Mouse (Mus musculus) liver, embryonic 14 days (tissue): ENCODE data around the gene Romo1. TPM values are rescaled to one million over a fixed set of nuclear protein-coding genes. Genes with fewer than 3 reads are reported as not detected.

Experiments used
- polyA plus RNA-seq: library from polyadenylated mRNA; depleted of rRNA; stranded (reverse); fragments of >200 nt; gene quantifications from 2 replicates; pipeline ENCODE4 v1.2.3, GENCODE M21; 2012; rRNA removed

The Romo1 gene
- 166 and 172 TPM in 2 replicates for polyA plus RNA-seq

GRCm38 (mm10) chr2:156143953-156144724 lies at the start of gene Romo1, which contains the start of gene Nfs1:
TSS of gene Romo1 (plus strand) at chr2:156144039.
TSS of gene Nfs1 (minus strand) at chr2:156144186.

GRCm38 (mm10) chr2:156111358-156112079 lies 32.3 kb upstream of the Romo1 start, which contains the start of the genes Cpne1 and Rbm12:
TSS of gene Cpne1 (minus strand) at chr2:156111965.
TSS of gene Rbm12 (minus strand) at chr2:156111978.

GRCm38 (mm10) chr2:156126992-156127391 lies 16.8 kb upstream of the Romo1 start, which contains the start of gene Gm28036:
TSS of gene Gm28036 (minus strand) at chr2:156127092.

DNA sequence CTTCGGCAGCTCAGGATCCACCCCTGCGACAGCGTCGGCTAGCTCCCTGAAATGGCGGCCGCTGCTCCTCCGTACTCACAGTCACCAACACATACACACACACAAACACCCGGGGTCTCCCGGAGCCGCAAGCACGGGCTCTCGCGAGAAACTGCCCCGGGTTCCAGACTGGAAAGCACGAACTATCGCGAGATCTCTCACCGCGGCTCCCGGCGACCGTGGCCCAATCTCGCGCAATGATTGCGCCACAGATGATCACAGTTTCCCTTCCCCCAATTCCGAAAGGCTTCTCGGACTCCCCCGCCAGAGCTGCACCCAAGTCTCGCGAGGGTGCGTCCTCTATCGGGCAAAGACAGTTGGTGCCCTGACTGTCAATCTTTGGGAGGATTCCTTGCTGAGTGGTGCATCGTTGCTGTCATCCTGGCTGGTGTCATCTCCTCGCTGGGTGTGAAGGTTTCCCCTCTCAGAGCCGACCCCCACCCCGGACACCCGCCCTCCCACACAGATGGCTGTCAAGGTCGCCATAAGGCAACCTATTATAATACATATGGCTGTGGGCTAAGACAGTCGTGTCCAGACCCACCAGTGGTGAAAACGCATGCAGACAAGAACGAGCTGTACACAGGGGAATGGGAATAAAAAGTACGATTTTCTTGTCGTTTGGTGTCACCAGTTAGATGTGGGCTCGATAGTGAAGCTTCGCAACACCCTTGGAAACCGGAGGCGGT lies 36.4 kb downstream of the Romo1 start, which contains the start of gene Rbm39:
TSS of gene Rbm39 (minus strand) at position 145 of the 728 bp plus-strand sequence.

Other genes starting within 250 kb of the Romo1 start
- gene Uqcc1, start 213.7 kb upstream of the Romo1 start, polyA plus RNA-seq: 17.9 and 20.4 TPM in 2 replicates
- gene Gm15557, start 203.3 kb upstream of the Romo1 start, polyA plus RNA-seq: not detected in 2 replicates
- gene Gdf5, start 198.7 kb upstream of the Romo1 start, polyA plus RNA-seq: 0.01 TPM in 2 replicates
- gene Cep250, start 187.6 kb upstream of the Romo1 start, polyA plus RNA-seq: 9.0 and 9.3 TPM in 2 replicates
- 1.4 and 1.9 TPM in 2 replicates for gene 6430550D23Rik, start 136.1 kb upstream of the Romo1 start, polyA plus RNA-seq
- 69.8 and 77.6 TPM in 2 replicates for gene Ergic3, start 136.0 kb upstream of the Romo1 start, polyA plus RNA-seq
- gene Fer1l4, start 91.1 kb upstream of the Romo1 start, polyA plus RNA-seq: not detected in 2 replicates
- 0.75 and 0.81 TPM in 2 replicates for gene Spag4, start 78.9 kb upstream of the Romo1 start, polyA plus RNA-seq
- gene Cpne1, start 32.1 kb upstream of the Romo1 start, polyA plus RNA-seq: 16.3 and 19.6 TPM in 2 replicates
- 4.1 and 4.6 TPM in 2 replicates for gene Rbm12, start 32.1 kb upstream of the Romo1 start, polyA plus RNA-seq
- gene Gm28036, start 16.9 kb upstream of the Romo1 start, polyA plus RNA-seq: 1.3 and 2.6 TPM in 2 replicates
- 37.9 and 44.2 TPM in 2 replicates for gene Nfs1, start 147 bp downstream of the Romo1 start, polyA plus RNA-seq
- gene Rbm39, start 36.2 kb downstream of the Romo1 start, polyA plus RNA-seq: 70.7 and 87.4 TPM in 2 replicates
- 2.6 and 3.0 TPM in 2 replicates for gene Phf20, start 52.4 kb downstream of the Romo1 start, polyA plus RNA-seq
- 0.42 and 0.46 TPM in 2 replicates for gene Cnbd2, start 168.3 kb downstream of the Romo1 start, polyA plus RNA-seq
- gene Scand1, start 168.7 kb downstream of the Romo1 start, polyA plus RNA-seq: 28.7 and 35.3 TPM in 2 replicates